Mouse (Mus musculus): Measurements from ENCODE around the gene Capzb.

DNA sequence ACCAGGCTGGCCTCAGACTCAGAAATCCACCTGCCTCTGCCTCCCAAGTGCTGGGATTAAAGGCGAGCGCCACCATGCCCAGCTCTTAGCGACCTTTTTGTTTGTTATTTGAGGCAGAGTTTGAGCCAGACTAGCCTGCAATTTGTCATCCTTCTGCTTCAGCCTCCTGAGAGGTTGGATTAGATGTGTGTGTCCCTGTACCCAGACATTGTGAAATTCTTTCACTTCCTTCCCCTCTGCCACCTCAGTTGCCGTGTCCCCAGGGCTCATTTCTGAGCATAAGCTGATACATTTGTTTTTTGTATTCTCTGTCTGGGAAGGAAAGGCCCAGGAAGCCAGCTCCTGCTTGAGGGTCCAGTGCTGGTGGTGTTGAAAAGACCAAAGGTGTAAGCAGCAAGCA is 148.1 kb downstream of the Capzb start:
- TF ChIP-seq GATA1 (IDR thresholded peaks at IDR 0.05; ENCODE audit: low read length) (no peak), TAL1 (IDR thresholded peaks at IDR 0.05; ENCODE audit: low read length) (no peak)
